Mouse (Mus musculus): ENCODE data around the gene Lingo1. TPM values are rescaled to one million over a fixed set of nuclear protein-coding genes. Genes with fewer than 3 reads are reported as not detected.

Gene Lingo1
- polyA plus RNA-seq, 1 experiment from 2014 or later = 8.3 TPM

- Histone ChIP-seq H3K9ac (ENCODE audit: low read depth, low read length) (no peak overlapping the region), H3K36me3 (ENCODE audit: control insufficient read depth, insufficient read depth, low read length) (no peaks in the 10 kb centered on the region), H3K4me2 (ENCODE audit: low read depth, low read length) (no peak overlapping the region), H3K9me3 (ENCODE audit: control insufficient read depth, low read length) (no peaks in the 10 kb centered on the region), H3K27me3 (replicated peaks; ENCODE audit: control insufficient read depth, insufficient read depth, low read length) (no peaks in the 10 kb centered on the region), H3K4me3 (ENCODE audit: low read depth, low read length) (no peak overlapping the region), H3K27ac (replicated peaks; ENCODE audit: low read depth, low read length) (peak overlapping the region; percentile 73), H3K4me1 (ENCODE audit: control insufficient read depth, insufficient read depth, low read length) (peaks cover 21% of the 10 kb centered on the region)
- WGBS = 80% methylated on average over 1 of the region's 1 CpGs
- peak; percentile 15 for ATAC-seq (ENCODE audit: low read depth)
- no peak for DNase-seq (ENCODE audit: low spot score)
These were observed 109.2 kb downstream of the Lingo1 start for GRCm38 (mm10) chr9:56687145-56687477.

GRCm38 (mm10) chr9:56686339-56687144, 109.7 kb downstream of the Lingo1 start:
- peak; percentile 89 for ATAC-seq (ENCODE audit: low read depth)
- H3K27me3 ChIP-seq (replicated peaks; ENCODE audit: control insufficient read depth, insufficient read depth, low read length) = no peaks in the 10 kb centered on the region
- DNase-seq (ENCODE audit: low spot score) = peak; percentile 83
- H3K9ac ChIP-seq (ENCODE audit: low read depth, low read length) = no peak overlapping the region
- no peak overlapping the region for H3K4me2 ChIP-seq (ENCODE audit: low read depth, low read length)
- peak overlapping the region; percentile 73 for H3K27ac ChIP-seq (replicated peaks; ENCODE audit: low read depth, low read length)
- no peak overlapping the region for H3K4me3 ChIP-seq (ENCODE audit: low read depth, low read length)
- WGBS = 31% methylated on average over 13 of the region's 14 CpGs
- no peaks in the 10 kb centered on the region for H3K36me3 ChIP-seq (ENCODE audit: control insufficient read depth, insufficient read depth, low read length)
- peaks cover 21% of the 10 kb centered on the region for H3K4me1 ChIP-seq (ENCODE audit: control insufficient read depth, insufficient read depth, low read length)
- H3K9me3 ChIP-seq (ENCODE audit: control insufficient read depth, low read length) = no peaks in the 10 kb centered on the region

- H3K27ac ChIP-seq (replicated peaks; ENCODE audit: low read depth, low read length) = no peak overlapping the region
- WGBS = 48% methylated on average over 4 of the region's 4 CpGs
- no peak for ATAC-seq (ENCODE audit: low read depth)
- H3K27me3 ChIP-seq (replicated peaks; ENCODE audit: control insufficient read depth, insufficient read depth, low read length) = no peaks in the 10 kb centered on the region
- no peak overlapping the region for H3K4me3 ChIP-seq (ENCODE audit: low read depth, low read length)
- 0 out of 2 replicates have a peak, but pooled peaks cover 2% of the 10 kb centered on the region for H3K9me3 ChIP-seq (ENCODE audit: control insufficient read depth, low read length)
- H3K36me3 ChIP-seq (ENCODE audit: control insufficient read depth, insufficient read depth, low read length) = no peaks in the 10 kb centered on the region
- H3K4me2 ChIP-seq (ENCODE audit: low read depth, low read length) = no peak overlapping the region
- no peak overlapping the region for H3K9ac ChIP-seq (ENCODE audit: low read depth, low read length)
- DNase-seq (ENCODE audit: low spot score) = no peak
- peaks cover 17% of the 10 kb centered on the region for H3K4me1 ChIP-seq (ENCODE audit: control insufficient read depth, insufficient read depth, low read length)
These were observed 113.4 kb downstream of the Lingo1 start for GRCm38 (mm10) chr9:56682826-56683225.

DNA sequence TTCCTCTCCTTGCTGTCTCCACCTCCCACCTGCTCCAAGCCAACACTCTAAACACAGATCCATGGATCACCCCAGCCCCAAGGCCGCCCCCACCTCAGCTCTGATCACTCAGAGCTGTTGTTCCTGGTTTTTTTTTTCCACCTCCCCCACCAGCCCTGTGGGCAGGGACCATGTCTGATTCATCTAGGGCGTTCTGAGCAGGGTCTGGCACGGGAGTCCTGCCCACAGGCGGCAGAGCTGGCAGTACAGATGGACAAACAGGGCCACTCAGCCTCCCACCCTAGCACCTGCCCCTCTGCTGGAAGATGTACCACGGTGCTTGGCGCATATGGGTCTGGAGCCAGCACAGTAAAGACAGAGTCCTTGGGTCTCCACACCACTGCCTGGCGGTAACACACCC, 114.3 kb downstream of the Lingo1 start:
- Histone ChIP-seq H3K9me3 (ENCODE audit: control insufficient read depth, low read length) (0 out of 2 replicates have a peak, but pooled peaks cover 2% of the 10 kb centered on the region), H3K4me1 (ENCODE audit: control insufficient read depth, insufficient read depth, low read length) (peaks cover 11% of the 10 kb centered on the region), H3K27me3 (replicated peaks; ENCODE audit: control insufficient read depth, insufficient read depth, low read length) (no peaks in the 10 kb centered on the region), H3K4me2 (ENCODE audit: low read depth, low read length) (no peak overlapping the region), H3K9ac (ENCODE audit: low read depth, low read length) (no peak overlapping the region), H3K27ac (replicated peaks; ENCODE audit: low read depth, low read length) (no peak overlapping the region), H3K4me3 (ENCODE audit: low read depth, low read length) (no peak overlapping the region), H3K36me3 (ENCODE audit: control insufficient read depth, insufficient read depth, low read length) (no peaks in the 10 kb centered on the region)
- WGBS = 75% methylated on average over 7 of the region's 7 CpGs
- ATAC-seq (ENCODE audit: low read depth) (no peak), DNase-seq (ENCODE audit: low spot score) (no peak)

DNA sequence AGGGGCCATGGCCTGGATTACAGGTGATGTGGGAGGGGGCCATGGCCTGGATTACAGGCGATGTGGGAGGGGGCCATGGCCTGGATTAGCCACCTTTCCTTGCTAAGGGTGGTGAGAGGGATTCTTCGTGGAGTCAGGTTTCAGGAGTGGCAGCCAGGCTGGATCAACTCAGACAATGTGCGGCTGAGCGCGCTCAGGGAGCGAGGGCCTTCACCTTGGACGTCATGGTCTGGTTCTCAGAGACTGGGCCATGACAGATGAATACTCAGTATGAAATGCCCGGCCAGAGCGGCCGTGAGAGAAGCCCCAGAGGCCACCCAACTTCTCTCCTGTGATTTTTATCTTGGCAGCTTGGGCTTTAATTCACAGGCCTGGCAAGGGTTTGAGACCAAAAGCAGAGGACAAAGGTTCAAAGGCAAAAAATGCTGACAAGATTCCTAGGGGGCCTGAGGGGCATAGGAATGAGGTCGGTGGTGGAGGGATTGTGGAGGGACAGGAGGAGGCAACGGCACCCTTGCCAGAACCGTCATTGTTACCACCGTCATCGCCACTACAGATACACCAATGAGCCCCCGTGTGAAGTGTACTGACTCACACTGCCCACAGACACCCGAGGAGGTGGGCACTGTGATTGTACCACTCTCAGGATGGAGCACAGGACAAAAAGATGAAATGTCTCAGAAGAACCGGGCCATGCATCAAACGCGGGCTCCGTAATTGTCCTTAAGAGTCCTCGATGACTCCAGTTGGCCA, 117.2 kb downstream of the Lingo1 start:
- no peaks in the 10 kb centered on the region for H3K36me3 ChIP-seq (ENCODE audit: control insufficient read depth, insufficient read depth, low read length)
- H3K9ac ChIP-seq (ENCODE audit: low read depth, low read length) = no peak overlapping the region
- ATAC-seq (ENCODE audit: low read depth) (no peak), DNase-seq (ENCODE audit: low spot score) (no peak)
- no peak overlapping the region for H3K4me2 ChIP-seq (ENCODE audit: low read depth, low read length)
- no peak overlapping the region for H3K4me3 ChIP-seq (ENCODE audit: low read depth, low read length)
- 0 out of 2 replicates have a peak, but pooled peaks cover 2% of the 10 kb centered on the region for H3K9me3 ChIP-seq (ENCODE audit: control insufficient read depth, low read length)
- 87% methylated on average over 22 of the region's 22 CpGs for WGBS
- no peak overlapping the region for H3K27ac ChIP-seq (replicated peaks; ENCODE audit: low read depth, low read length)
- no peaks in the 10 kb centered on the region for H3K4me1 ChIP-seq (ENCODE audit: control insufficient read depth, insufficient read depth, low read length)
- no peaks in the 10 kb centered on the region for H3K27me3 ChIP-seq (replicated peaks; ENCODE audit: control insufficient read depth, insufficient read depth, low read length)

- Histone ChIP-seq H3K4me1 (ENCODE audit: control insufficient read depth, insufficient read depth, low read length) (no peaks in the 10 kb centered on the region), H3K9ac (ENCODE audit: low read depth, low read length) (no peak overlapping the region), H3K27me3 (replicated peaks; ENCODE audit: control insufficient read depth, insufficient read depth, low read length) (no peaks in the 10 kb centered on the region), H3K4me3 (ENCODE audit: low read depth, low read length) (no peak overlapping the region), H3K27ac (replicated peaks; ENCODE audit: low read depth, low read length) (no peak overlapping the region), H3K36me3 (ENCODE audit: control insufficient read depth, insufficient read depth, low read length) (no peaks in the 10 kb centered on the region), H3K9me3 (ENCODE audit: control insufficient read depth, low read length) (0 out of 2 replicates have a peak, but pooled peaks cover 2% of the 10 kb centered on the region), H3K4me2 (ENCODE audit: low read depth, low read length) (no peak overlapping the region)
- WGBS = 88% methylated on average over 7 of the region's 7 CpGs
- ATAC-seq (ENCODE audit: low read depth) (no peak), DNase-seq (ENCODE audit: low spot score) (no peak)
These were observed 120.6 kb downstream of the Lingo1 start for GRCm38 (mm10) chr9:56675696-56676095.

GRCm38 (mm10) chr9:56669605-56670221, 126.6 kb downstream of the Lingo1 start:
- Histone ChIP-seq H3K4me3 (ENCODE audit: low read depth, low read length) (no peak overlapping the region), H3K4me2 (ENCODE audit: low read depth, low read length) (no peak overlapping the region), H3K9me3 (ENCODE audit: control insufficient read depth, low read length) (no peaks in the 10 kb centered on the region), H3K27ac (replicated peaks; ENCODE audit: low read depth, low read length) (no peak overlapping the region), H3K27me3 (replicated peaks; ENCODE audit: control insufficient read depth, insufficient read depth, low read length) (no peaks in the 10 kb centered on the region), H3K9ac (ENCODE audit: low read depth, low read length) (no peak overlapping the region), H3K36me3 (ENCODE audit: control insufficient read depth, insufficient read depth, low read length) (no peaks in the 10 kb centered on the region), H3K4me1 (ENCODE audit: control insufficient read depth, insufficient read depth, low read length) (no peaks in the 10 kb centered on the region)
- DNase-seq (ENCODE audit: low spot score) = no peak
- peak; percentile 30; the same call in 1 of the 2 replicates for ATAC-seq (ENCODE audit: low read depth)
- WGBS = 51% methylated on average over 8 of the region's 11 CpGs

DNA sequence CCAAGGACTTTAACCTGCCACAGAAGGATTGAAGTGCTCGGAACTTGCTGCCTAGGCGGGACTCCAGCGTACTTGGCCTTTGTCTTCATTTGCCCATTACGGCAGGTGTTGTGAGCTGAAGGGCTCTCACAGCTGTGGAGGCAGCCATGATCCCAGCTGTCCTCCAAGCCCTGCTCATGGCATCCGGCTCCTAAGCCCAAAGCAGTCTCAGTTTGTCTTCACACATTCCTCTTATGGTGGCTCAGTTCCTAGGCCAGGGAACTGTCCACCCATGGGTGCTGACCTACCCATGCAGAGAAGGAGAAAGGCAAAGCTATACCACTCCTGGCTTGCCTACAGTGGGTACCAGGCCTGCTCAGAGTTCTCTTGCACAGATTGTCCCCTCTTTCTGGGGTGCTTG, 132.1 kb downstream of the Lingo1 start:
- Histone ChIP-seq H3K9me3 (ENCODE audit: control insufficient read depth, low read length) (no peaks in the 10 kb centered on the region), H3K9ac (ENCODE audit: low read depth, low read length) (no peak overlapping the region), H3K4me1 (ENCODE audit: control insufficient read depth, insufficient read depth, low read length) (no peaks in the 10 kb centered on the region), H3K27me3 (replicated peaks; ENCODE audit: control insufficient read depth, insufficient read depth, low read length) (no peaks in the 10 kb centered on the region), H3K27ac (replicated peaks; ENCODE audit: low read depth, low read length) (no peak overlapping the region), H3K4me2 (ENCODE audit: low read depth, low read length) (no peak overlapping the region), H3K4me3 (ENCODE audit: low read depth, low read length) (no peak overlapping the region), H3K36me3 (ENCODE audit: control insufficient read depth, insufficient read depth, low read length) (no peaks in the 10 kb centered on the region)
- peak; percentile 11; the same call in 1 of the 2 replicates for ATAC-seq (ENCODE audit: low read depth)
- DNase-seq (ENCODE audit: low spot score) = peak; percentile 75
- WGBS = 68% methylated on average over 3 of the region's 5 CpGs

Data from embryonic facial prominence, embryonic 14.5 days (tissue).